Mouse (Mus musculus) kidney, embryonic 16.5 days (tissue): ENCODE measurements around the gene Mmd2. TPM values are rescaled to one million over a fixed set of nuclear protein-coding genes. Genes with fewer than 3 reads are reported as not detected.

Experiments used
- ATAC-seq: fragments of 200-750 bp; cut with Nextera tagmentation; 2 replicates; pipeline ENCODE4 v1.8.0; 2017; ENCODE audit warnings: moderate TSS enrichment; ENCODE audit not compliant: low FRiP score, low TSS enrichment
- H3K27ac ChIP-seq: fragments of 300-500 bp; sonication (generic); 2 replicates; pipeline ENCODE4 v1.5.1; 2014; ENCODE audit warnings: low read length
- H3K27me3 ChIP-seq: fragments of 300-500 bp; sonication (generic); 2 replicates; pipeline ENCODE4 v1.6.1; 2014; ENCODE audit warnings: low read length, control low read depth, mixed read lengths; ENCODE audit not compliant: insufficient read depth
- H3K36me3 ChIP-seq: fragments of 300-500 bp; sonication (generic); 2 replicates; pipeline ENCODE4 v1.6.1; 2014; ENCODE audit warnings: low read length, control low read depth, mixed read lengths; ENCODE audit not compliant: insufficient read depth
- H3K4me1 ChIP-seq: fragments of 300-500 bp; sonication (generic); 2 replicates; pipeline ENCODE4 v1.6.1; 2014; ENCODE audit warnings: low read length, control low read depth, mixed read lengths; ENCODE audit not compliant: insufficient read depth
- H3K4me2 ChIP-seq: fragments of 300-500 bp; sonication (generic); replicated peaks from 2 replicates; pipeline ENCODE4 v1.6.1; 2014; ENCODE audit warnings: low read depth, low read length
- H3K4me3 ChIP-seq: fragments of 300-500 bp; sonication (generic); 2 replicates; pipeline ENCODE4 v1.5.1; 2014; ENCODE audit warnings: mild to moderate bottlenecking, low read length
- H3K9ac ChIP-seq: fragments of 300-500 bp; sonication (generic); replicated peaks from 2 replicates; pipeline ENCODE4 v1.6.1; 2014; ENCODE audit warnings: low read length
- H3K9me3 ChIP-seq: fragments of 300-500 bp; sonication (generic); 2 replicates; pipeline ENCODE4 v1.6.1; 2016; ENCODE audit warnings: low read length, control low read depth
- WGBS: fragments of 180-500 bp; shearing (Covaris S2); extraction: QIAGEN DNeasy Blood & Tissue Kit; methylation state at CpG from one replicate; pipeline ENCODE4 v1.1.7; 2014; 5-methylcytosine and 5-hydroxymethylcytosine counted together
- polyA plus RNA-seq: library from polyadenylated mRNA; unstranded; fragments of >200 nt; fragmentation: Nextera tagmentation; extraction: Ambion mirVana; gene quantifications from 2 replicates; pipeline ENCODE4 v1.2.1, GENCODE M21; 2015

Gene Mmd2
- polyA plus RNA-seq, 1 experiment from 2014 or later = 0.64 TPM

- ATAC-seq = no peak
- Histone ChIP-seq H3K4me3 (no peak overlapping the region), H3K4me2 (no peak overlapping the region), H3K27me3 (peaks cover 3% of the 10 kb centered on the region; the same call in 1 of the 2 replicates), H3K4me1 (no peaks in the 10 kb centered on the region), H3K9ac (no peak overlapping the region), H3K9me3 (no peaks in the 10 kb centered on the region), H3K27ac (no peak overlapping the region), H3K36me3 (no peaks in the 10 kb centered on the region)
- 56% methylated on average over 3 of the region's 3 CpGs for WGBS
These were observed 5.9 kb upstream of the Mmd2 start for GRCm38 (mm10) chr5:142614513-142614912.

GRCm38 (mm10) chr5:142610362-142610761, 1.8 kb upstream of the Mmd2 start:
- ATAC-seq = no peak; the same call in 1 of the 2 replicates
- Histone ChIP-seq H3K4me1 (no peaks in the 10 kb centered on the region), H3K36me3 (no peaks in the 10 kb centered on the region), H3K4me2 (no peak overlapping the region), H3K9ac (no peak overlapping the region), H3K27ac (no peak overlapping the region), H3K4me3 (no peak overlapping the region), H3K9me3 (no peaks in the 10 kb centered on the region), H3K27me3 (peaks cover 15% of the 10 kb centered on the region; the same call in 1 of the 2 replicates)
- 83% methylated on average over 4 of the region's 4 CpGs for WGBS

GRCm38 (mm10) chr5:142608989-142609325, 357 bp upstream of the Mmd2 start:
- H3K4me3 ChIP-seq = peak overlapping the region; percentile 37
- H3K27ac ChIP-seq = no peak overlapping the region
- ATAC-seq = no peak
- H3K9ac ChIP-seq = no peak overlapping the region
- peaks cover 15% of the 10 kb centered on the region; the same call in 1 of the 2 replicates for H3K27me3 ChIP-seq
- 5% methylated on average over 4 of the region's 4 CpGs for WGBS
- H3K9me3 ChIP-seq = no peaks in the 10 kb centered on the region
- no peaks in the 10 kb centered on the region for H3K4me1 ChIP-seq
- H3K4me2 ChIP-seq = peak overlapping the region; percentile 65
- H3K36me3 ChIP-seq = no peaks in the 10 kb centered on the region

GRCm38 (mm10) chr5:142605288-142605687, 3.3 kb downstream of the Mmd2 start:
- H3K36me3 ChIP-seq = no peaks in the 10 kb centered on the region
- H3K4me1 ChIP-seq = no peaks in the 10 kb centered on the region
- H3K4me3 ChIP-seq = no peak overlapping the region
- ATAC-seq = no peak
- no peaks in the 10 kb centered on the region for H3K9me3 ChIP-seq
- H3K27me3 ChIP-seq = peaks cover 15% of the 10 kb centered on the region; the same call in 1 of the 2 replicates
- WGBS = 91% methylated on average over 12 of the region's 12 CpGs
- H3K9ac ChIP-seq = no peak overlapping the region
- no peak overlapping the region for H3K27ac ChIP-seq
- no peak overlapping the region for H3K4me2 ChIP-seq

GRCm38 (mm10) chr5:142604379-142604778, 4.2 kb downstream of the Mmd2 start:
- Histone ChIP-seq H3K4me2 (no peak overlapping the region), H3K27ac (no peak overlapping the region), H3K27me3 (peaks cover 12% of the 10 kb centered on the region; the same call in 1 of the 2 replicates), H3K4me1 (no peaks in the 10 kb centered on the region), H3K36me3 (no peaks in the 10 kb centered on the region), H3K4me3 (no peak overlapping the region), H3K9me3 (no peaks in the 10 kb centered on the region), H3K9ac (no peak overlapping the region)
- WGBS = 73% methylated on average over 7 of the region's 7 CpGs
- ATAC-seq = no peak

- no peak overlapping the region for H3K9ac ChIP-seq
- H3K4me2 ChIP-seq = no peak overlapping the region
- no peaks in the 10 kb centered on the region for H3K27me3 ChIP-seq
- H3K9me3 ChIP-seq = no peaks in the 10 kb centered on the region
- H3K36me3 ChIP-seq = no peaks in the 10 kb centered on the region
- WGBS = 66% methylated on average over 6 of the region's 6 CpGs
- no peak overlapping the region for H3K4me3 ChIP-seq
- no peaks in the 10 kb centered on the region for H3K4me1 ChIP-seq
- no peak for ATAC-seq
- H3K27ac ChIP-seq = no peak overlapping the region
These were observed 10.8 kb downstream of the Mmd2 start for GRCm38 (mm10) chr5:142597648-142598390.

GRCm38 (mm10) chr5:142596723-142597122, 11.9 kb downstream of the Mmd2 start:
- Histone ChIP-seq H3K36me3 (no peaks in the 10 kb centered on the region), H3K9ac (no peak overlapping the region), H3K9me3 (no peaks in the 10 kb centered on the region), H3K4me1 (no peaks in the 10 kb centered on the region), H3K27me3 (no peaks in the 10 kb centered on the region), H3K4me2 (no peak overlapping the region), H3K4me3 (no peak overlapping the region), H3K27ac (no peak overlapping the region)
- WGBS = 78% methylated on average over 6 of the region's 6 CpGs
- ATAC-seq = no peak

- H3K27me3 ChIP-seq = no peaks in the 10 kb centered on the region
- no peak overlapping the region for H3K9ac ChIP-seq
- no peak overlapping the region for H3K4me3 ChIP-seq
- WGBS = 88% methylated on average over 3 of the region's 3 CpGs
- ATAC-seq = no peak
- H3K36me3 ChIP-seq = no peaks in the 10 kb centered on the region
- H3K4me2 ChIP-seq = no peak overlapping the region
- H3K9me3 ChIP-seq = no peaks in the 10 kb centered on the region
- H3K27ac ChIP-seq = no peak overlapping the region
- H3K4me1 ChIP-seq = no peaks in the 10 kb centered on the region
These were observed 12.9 kb downstream of the Mmd2 start for GRCm38 (mm10) chr5:142595698-142596097.

- no peak overlapping the region for H3K4me2 ChIP-seq
- no peaks in the 10 kb centered on the region for H3K27me3 ChIP-seq
- no peak overlapping the region for H3K4me3 ChIP-seq
- no peak overlapping the region for H3K27ac ChIP-seq
- no peak overlapping the region for H3K9ac ChIP-seq
- no peaks in the 10 kb centered on the region for H3K9me3 ChIP-seq
- no peaks in the 10 kb centered on the region for H3K36me3 ChIP-seq
- ATAC-seq = no peak
- no peaks in the 10 kb centered on the region for H3K4me1 ChIP-seq
- 76% methylated on average over 6 of the region's 6 CpGs for WGBS
These were observed 17.5 kb downstream of the Mmd2 start for GRCm38 (mm10) chr5:142590953-142591616.

- Histone ChIP-seq H3K27me3 (no peaks in the 10 kb centered on the region), H3K4me1 (no peaks in the 10 kb centered on the region), H3K9me3 (no peaks in the 10 kb centered on the region), H3K4me2 (no peak overlapping the region), H3K36me3 (no peaks in the 10 kb centered on the region), H3K27ac (no peak overlapping the region), H3K9ac (no peak overlapping the region), H3K4me3 (no peak overlapping the region)
- 62% methylated on average over 14 of the region's 14 CpGs for WGBS
- no peak for ATAC-seq
These were observed 24.9 kb downstream of the Mmd2 start for GRCm38 (mm10) chr5:142583616-142584126.
